Mouse (Mus musculus) gastrocnemius, postnatal 36 days (tissue): ENCODE measurements around the gene Hoxb7. TPM values are rescaled to one million over a fixed set of nuclear protein-coding genes. Genes with fewer than 3 reads are reported as not detected.
A peak's percentile ranks its signal among the peaks of the same experiment; 100 is the strongest.

Experiments
- DNase-seq, 2 experiments: peaks; one replicate each; pipeline ENCODE4 v3.0.0; 2022
- intact Hi-C: fragments of 180-260 bp; cut with DNase I; formaldehyde crosslinking; loops from one replicate; pipeline ENCODE4 v1.15.1; 2025
- long read RNA-seq, 2 experiments: library from polyadenylated mRNA; stranded (forward); transcript quantifications; one replicate each; pipeline ENCODE4 v2.0.0; 2021
- total RNA-seq, 2 experiments: library from RNA; stranded (reverse); gene quantifications; 2 replicates each; pipeline ENCODE4 v1.2.3; 2021

Hoxb7 gene
- under 1 TPM; 0.39 to 0.41 TPM for total RNA-seq
- long read RNA-seq, experiment 1: 0 reads
- long read RNA-seq, experiment 2, partial matches to known transcripts: 0 of 3 reads
- long read RNA-seq, experiment 2, other reads (novel, unspliced or antisense): 1 of 3 reads

DNA sequence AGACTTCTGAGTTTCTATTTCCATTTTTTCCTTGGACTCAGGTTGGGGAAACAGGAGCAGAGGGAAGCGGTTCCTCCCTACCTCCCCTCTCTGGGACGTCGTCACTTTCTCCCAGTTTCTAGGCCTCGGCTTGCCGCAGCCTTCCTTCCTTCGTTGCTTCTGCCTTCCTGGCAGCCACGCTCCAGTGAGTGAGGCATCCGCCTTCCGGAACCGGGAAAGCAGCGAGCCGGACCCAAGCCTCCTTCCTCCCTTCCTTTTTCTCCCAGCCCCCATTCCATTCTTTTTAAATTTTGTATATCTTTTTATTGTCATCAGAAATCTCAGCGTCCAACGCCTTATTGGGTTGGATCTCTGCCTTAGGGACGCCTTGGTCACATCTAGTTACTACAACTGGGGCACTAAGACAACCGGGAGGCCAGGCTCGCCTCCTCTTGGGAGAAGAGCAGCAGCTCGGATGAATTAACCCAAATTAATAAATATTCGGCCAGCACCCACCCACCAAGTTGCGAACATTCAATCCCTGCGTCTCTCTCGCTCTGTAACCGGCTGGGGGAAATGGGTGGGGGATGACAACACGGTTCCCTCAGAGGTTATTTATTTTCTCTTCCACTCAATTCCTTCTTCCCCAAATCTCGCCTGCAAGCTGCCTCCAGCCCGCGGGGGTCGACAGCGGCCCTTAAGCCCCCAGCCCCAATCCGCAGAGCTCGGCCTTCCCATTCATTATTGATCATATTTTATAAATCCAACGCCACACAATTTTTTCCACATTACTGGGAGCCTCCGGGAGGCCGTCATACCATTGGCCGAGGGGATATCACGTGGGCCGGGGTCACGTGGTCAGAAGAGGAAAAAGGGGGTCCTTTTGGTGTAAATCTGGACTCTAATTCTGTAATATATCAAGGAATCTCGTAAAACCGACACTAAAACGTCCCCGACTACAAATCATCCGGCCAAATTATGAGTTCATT is at the start of gene Hoxb7:
Hoxb7 (plus strand) TSS at position 853 of the 968 bp plus-strand sequence.
- DNase-seq: peak; percentile 20 to 27
- intact Hi-C loops: no loop called here

DNA sequence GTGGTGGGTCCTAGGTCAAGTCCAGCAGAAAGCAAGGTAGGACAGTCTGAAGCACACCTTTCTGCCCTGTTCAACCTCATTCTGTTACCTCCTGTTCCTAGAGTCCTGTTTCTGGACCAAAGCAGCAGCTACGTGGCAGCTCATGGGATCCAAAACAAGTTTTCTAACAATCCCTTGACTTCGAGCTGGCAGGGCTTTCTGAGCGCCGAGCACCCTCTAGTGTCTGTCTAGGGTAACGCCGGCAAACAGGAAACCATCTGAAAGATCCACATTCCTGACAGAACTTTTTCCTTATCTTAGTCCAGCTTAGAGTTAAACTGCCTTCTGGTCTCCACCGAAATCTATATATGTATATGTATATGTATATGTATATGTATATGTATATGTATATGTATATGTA is 46.2 kb upstream of the Hoxb7 start:
- peak in 1 of 2 experiments; percentile 27 for DNase-seq
- intact Hi-C loops: loop anchor here (5.0 kb wide), 1 partner anchor 148 kb away; no protein-coding TSS in a partner anchor

DNA sequence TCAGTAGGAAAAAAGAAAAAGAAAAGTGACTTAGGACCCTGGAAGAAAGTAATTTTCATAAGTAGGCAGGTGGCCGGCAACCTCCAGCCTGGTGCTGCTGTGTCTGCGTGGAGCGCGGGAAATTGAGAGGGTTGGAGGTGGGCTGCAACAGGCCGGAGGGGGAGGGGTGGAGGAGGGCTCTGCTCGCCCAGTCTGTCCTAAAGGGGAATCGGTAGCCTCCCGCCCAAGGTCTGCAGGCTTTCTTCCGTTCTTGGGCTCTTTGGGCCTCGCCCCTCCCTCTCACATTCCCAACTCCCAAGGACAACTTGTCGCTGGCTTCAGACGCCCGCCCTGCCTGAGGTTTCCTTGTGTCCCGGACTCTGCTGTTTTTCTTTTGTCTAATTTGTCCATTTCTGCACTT is 35.5 kb upstream of the Hoxb7 start:
- intact Hi-C loops: no loop called here
- DNase-seq: no peak

- intact Hi-C loops: no loop called here
- no peak for DNase-seq
Measured at GRCm38 (mm10) chr11:96251480-96252031, 34.9 kb upstream of the Hoxb7 start.

DNA sequence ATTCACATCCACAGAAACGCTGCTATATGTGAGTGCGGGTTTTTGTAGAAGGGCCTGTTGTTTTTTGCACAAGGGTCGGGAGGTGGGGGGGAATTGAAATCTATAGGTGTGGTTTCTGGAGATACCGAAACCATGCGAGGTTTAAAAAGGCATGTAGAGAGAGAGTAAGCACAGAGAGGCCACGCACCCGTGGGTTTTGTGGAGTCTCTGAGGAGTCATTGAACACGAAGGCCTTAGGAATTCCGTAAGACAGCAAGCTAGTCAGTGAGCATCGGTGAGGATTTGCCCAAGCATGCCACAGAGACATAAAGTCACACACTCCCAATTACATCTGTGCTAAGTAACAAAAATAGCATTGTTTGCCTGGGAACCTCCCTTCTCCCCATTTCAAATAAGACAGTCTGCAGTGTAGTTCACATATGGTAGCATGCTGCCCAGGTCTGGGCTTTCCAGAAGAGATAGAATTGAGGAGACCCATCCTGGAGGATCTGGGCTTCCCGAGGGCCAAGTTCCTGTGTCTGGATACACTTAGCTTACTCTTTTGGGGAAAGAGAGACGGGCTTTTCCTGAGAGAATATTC is 33.8 kb upstream of the Hoxb7 start:
- no peak for DNase-seq
- intact Hi-C loops: no loop called here

GRCm38 (mm10) chr11:96254221-96254620 is 32.2 kb upstream of the Hoxb7 start:
- intact Hi-C loops: no loop called here
- no peak for DNase-seq

DNA sequence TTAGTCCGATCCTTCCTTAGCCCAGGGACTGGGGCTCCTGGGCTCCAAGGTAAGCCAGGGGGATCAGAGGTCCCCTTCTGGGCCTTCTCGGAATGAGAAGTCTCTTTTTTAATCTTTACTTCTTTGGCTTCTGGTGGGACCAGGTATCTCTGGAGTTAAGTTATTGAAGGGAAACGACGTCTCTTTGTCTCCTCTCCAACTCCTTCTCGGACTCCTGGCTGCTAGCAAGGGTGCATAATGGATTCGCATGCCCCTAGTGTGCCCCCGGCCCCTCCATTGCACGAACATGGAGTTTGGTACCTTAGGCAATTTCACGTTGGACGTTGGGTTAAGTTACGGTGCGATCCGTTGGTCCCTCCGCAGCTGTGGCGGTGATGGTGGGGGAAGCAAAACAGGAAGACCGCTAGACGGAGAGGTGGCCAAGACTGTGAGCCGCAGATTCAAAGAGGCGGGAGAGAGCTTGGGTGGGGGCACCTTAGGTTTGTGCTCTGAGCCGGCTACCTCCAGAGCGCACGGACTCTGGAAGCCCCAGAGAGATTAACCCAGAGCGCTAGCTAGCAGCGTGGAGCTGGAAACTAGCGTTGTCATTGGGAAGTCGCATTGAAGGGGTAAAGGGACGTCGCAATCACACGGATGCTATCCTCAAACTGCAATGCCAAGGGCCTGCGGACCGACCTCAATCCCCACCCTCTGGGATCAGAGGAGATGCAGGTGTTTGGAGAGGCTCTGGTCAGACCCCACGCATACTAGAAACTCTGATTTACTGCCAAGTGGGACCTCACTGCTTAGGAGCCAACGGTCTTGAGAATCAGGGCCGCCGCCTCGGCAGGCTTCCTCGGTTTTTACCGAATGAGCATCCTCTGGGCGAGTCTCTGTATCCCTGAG is 31.1 kb upstream of the Hoxb7 start:
- DNase-seq: no peak
- intact Hi-C loops: no loop called here

DNA sequence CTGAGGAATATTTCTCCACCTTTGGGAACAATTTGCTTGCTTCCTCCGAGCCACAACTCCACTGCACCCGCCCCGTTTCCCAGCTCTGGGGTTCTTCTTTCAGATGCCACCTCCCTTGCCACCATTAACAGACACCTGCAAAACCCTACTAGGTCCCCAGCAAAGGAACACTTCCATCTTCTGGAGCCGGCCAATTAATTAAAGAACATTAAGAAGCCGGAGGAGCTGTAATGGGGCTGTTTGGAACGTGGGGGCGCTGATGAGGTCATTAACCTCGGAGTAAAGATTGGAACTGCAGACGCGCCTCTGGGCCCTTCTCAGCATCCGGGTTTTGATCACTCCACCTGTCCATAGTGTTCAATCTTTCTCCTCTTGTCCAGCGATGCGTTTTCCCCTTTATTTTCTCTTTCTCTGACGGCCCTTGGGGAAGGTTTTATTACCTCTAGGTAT is 30.4 kb upstream of the Hoxb7 start:
- intact Hi-C loops: no loop called here
- DNase-seq: no peak

DNA sequence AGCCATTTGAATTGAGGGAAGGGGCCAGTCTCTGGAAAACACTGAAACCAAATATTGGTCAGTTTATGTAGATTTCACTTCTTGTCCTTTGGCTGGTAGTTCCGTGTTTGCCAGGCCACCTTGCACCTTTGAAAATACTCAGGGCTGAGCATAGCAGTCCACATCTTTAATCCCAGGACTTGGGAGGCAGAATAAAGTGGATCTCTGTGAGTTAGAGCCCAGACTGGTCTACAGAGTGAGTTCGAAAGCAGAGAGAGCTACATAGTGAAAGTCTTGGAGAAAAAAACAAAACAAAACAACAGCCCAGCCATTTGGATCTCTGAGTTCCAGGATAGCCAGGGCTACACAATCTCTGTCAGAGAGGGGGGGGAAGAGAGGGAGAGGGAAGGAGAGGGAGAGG is 29.3 kb upstream of the Hoxb7 start:
- intact Hi-C loops: no loop called here
- DNase-seq: no peak

- intact Hi-C loops: no loop called here
- no peak for DNase-seq
Measured at GRCm38 (mm10) chr11:96259038-96259437, 27.4 kb upstream of the Hoxb7 start.

DNA sequence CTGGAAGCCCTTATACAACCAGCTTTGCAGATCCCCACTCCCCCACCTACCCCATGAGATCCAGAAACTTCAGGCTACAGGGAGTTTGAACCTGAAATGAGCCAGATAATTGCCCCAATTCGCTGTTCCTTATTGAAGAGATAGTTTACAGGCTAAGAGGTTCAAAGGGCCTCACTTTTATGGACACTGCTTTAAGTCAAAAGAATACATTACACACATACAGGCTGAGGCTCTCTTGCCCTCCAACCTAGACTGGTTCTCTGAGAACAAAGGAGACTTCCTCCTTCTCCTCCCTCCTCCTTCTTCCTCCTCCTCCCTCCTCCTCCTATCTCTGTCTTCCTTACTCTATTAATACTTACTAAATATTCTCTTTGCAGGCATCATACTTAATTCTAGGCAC is 26.9 kb upstream of the Hoxb7 start:
- intact Hi-C loops: no loop called here
- DNase-seq: no peak

DNA sequence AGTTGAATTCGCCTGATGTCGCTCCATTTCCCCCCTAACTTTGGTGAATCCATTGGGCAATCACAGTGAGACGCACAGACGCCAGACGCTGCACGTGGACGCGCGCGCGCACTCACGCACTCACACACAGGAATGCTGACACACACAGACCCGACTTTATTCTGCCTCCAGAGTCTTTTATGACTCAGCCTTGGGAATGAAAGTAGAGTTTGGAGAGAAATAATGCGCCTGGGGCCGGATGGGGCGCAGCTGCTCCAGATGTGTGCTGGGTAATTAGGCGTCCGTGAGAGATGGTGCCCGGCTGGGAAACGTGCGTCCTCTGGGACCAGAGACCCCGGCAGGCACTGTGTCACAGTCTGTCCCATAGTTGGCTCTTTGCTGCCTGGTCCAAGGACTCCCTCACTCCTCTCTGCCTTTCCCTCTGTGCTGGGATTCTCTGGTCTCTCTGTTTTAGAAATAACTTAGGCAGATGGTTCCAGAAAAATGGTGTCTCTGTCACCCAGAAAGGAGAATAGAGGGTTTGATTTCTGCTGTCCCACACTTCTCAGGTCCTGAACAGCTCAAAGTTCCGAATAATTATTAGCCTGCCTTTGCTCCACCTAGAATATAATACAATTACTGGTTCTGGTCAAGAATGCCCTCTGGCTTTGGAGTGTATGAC is 26.0 kb upstream of the Hoxb7 start:
- intact Hi-C loops: no loop called here
- DNase-seq: no peak

DNA sequence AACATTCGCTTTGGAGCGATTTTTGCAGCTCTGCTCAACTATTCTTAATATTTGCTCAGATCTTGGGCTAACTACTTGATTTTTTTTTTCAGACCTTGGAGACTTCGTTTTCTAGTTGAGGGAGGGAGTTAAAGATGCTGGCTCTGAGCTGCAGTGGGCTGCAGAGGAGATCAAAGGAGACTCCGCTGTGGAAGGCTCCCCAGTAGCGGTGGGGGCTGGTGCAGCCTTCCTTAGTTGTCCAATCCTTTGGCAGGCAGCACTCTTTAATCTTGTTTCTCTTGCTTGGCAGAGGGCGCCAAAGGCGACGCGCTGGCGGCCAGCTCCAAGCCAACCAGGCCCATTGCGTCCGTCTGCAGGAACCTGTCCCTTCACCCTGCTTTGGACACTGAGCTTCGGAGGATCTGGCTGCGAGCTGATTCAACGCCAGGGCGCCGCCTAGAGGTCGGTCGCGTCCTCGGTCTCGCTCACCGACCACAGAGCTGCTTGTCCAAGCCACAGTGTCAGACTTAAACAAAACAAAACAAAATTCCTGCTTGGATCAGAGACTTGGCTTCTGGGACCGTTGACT is 25.0 kb upstream of the Hoxb7 start:
- DNase-seq: no peak

DNA sequence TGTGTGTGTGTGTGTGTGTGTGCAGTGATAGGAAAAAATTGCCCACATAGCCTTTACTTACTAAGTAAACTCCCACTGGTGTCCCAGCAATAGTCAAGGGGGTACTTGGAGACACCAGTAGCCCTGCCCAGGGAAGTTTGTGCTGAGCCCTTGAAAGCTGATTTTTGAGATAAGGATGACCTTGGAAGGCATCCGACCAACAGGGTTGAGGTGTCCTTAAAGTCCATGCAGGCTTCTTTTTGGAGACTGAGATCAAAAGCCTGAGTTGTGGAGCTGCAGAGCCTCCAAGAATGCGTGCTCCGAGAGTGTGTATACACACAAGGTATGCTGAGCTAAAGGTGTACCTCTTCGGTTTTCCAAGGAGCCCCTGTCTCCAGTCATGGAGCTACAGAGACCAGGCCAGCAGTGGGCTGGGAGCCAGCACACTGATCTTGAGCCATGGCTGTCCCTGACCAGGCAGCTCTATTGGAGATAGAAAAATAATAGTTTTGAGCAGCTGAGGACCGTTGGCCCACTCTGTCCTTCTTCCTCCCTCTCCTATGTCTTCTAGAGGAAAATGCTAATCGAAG is 24.1 kb upstream of the Hoxb7 start:
- no peak for DNase-seq
- intact Hi-C loops: no loop called here

More for the DNA sequence above, 25.0 kb upstream of the Hoxb7 start:
- intact Hi-C loops: no loop called here

GRCm38 (mm10) chr11:96263636-96264389 is 22.6 kb upstream of the Hoxb7 start:
- intact Hi-C loops: no loop called here
- no peak for DNase-seq

GRCm38 (mm10) chr11:96264390-96265020 is 21.9 kb upstream of the Hoxb7 start:
- intact Hi-C loops: no loop called here
- no peak for DNase-seq

DNA sequence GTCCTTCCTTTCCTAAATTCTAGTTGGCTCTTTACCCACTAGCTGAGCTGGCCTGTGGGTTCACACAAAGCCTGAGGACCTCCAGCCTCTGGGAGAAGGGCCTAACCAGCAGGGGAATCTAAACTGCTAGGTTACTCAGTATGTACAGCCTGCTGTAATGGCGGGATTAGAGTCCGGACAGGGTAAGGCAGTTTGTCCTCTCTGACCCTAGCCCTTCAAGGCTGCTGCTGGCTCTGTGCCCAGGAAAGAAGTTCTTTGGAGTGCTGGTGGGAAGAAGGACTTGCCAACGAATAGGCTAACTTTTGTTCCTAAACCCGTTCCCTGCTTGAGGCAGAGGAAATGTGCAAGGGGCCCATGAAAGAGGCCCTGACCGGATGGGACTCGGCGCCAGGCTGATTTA is 20.5 kb upstream of the Hoxb7 start:
- no peak for DNase-seq
- intact Hi-C loops: no loop called here
